Mouse (Mus musculus) limb, embryonic 11.5 days (tissue): ENCODE measurements at regions not wholly inside any gene's neighbourhood (a gene's known extent, or its start where the extent isn't known, plus 50 kb on each side); places are given as distances from the start of the nearest gene placed in this dataset.

Experiments used
- ATAC-seq: fragments of 200-750 bp; cut with Nextera tagmentation; 2 replicates; pipeline ENCODE4 v1.8.0; 2017; ENCODE audit warnings: low read depth; ENCODE audit not compliant: insufficient number of reproducible peaks, low FRiP score, low TSS enrichment
- DNase-seq: peaks from one replicate; pipeline ENCODE4 v3.0.0-alpha.2; 2015; ENCODE audit warnings: low spot score
- H3K27ac ChIP-seq: fragments of 300-500 bp; sonication (generic); replicated peaks from 2 replicates; pipeline ENCODE4 v1.5.1; 2014; ENCODE audit warnings: low read depth, mild to moderate bottlenecking, low read length
- H3K27me3 ChIP-seq: fragments of 300-500 bp; sonication (generic); 2 replicates; pipeline ENCODE4 v1.6.1; 2014; ENCODE audit warnings: mild to moderate bottlenecking, low read length, mixed read lengths; ENCODE audit not compliant: control insufficient read depth, insufficient read depth
- H3K36me3 ChIP-seq: fragments of 300-500 bp; sonication (generic); 2 replicates; pipeline ENCODE4 v1.6.1; 2014; ENCODE audit warnings: mild to moderate bottlenecking, low read length, moderate library complexity, mixed read lengths; ENCODE audit not compliant: control insufficient read depth, insufficient read depth
- H3K4me1 ChIP-seq: fragments of 300-500 bp; sonication (generic); 2 replicates; pipeline ENCODE4 v1.6.1; 2014; ENCODE audit warnings: low read length, mixed read lengths; ENCODE audit not compliant: control insufficient read depth, insufficient read depth
- H3K4me2 ChIP-seq: fragments of 300-500 bp; sonication (generic); 2 replicates; pipeline ENCODE4 v1.6.1; 2014; ENCODE audit warnings: low read depth, mild to moderate bottlenecking, moderate library complexity; ENCODE audit not compliant: severe bottlenecking
- H3K4me3 ChIP-seq: fragments of 300-500 bp; sonication (generic); 2 replicates; pipeline ENCODE4 v1.5.1; 2014; ENCODE audit warnings: low read depth, low read length
- H3K9ac ChIP-seq: fragments of 300-500 bp; sonication (generic); 2 replicates; pipeline ENCODE4 v1.6.1; 2014; ENCODE audit warnings: mild to moderate bottlenecking, low read length
- H3K9me3 ChIP-seq: fragments of 300-500 bp; sonication (generic); 2 replicates; pipeline ENCODE4 v1.6.1; 2016; ENCODE audit warnings: low read length; ENCODE audit not compliant: control insufficient read depth
- WGBS: fragments of 180-500 bp; shearing (Covaris S2); extraction: QIAGEN DNeasy Blood & Tissue Kit; methylation state at CpG from one replicate; pipeline ENCODE4 v1.1.7; 2014; 5-methylcytosine and 5-hydroxymethylcytosine counted together

GRCm38 (mm10) chr19:14789992-14790391 is 192.1 kb upstream of the Tle4 start:
- DNase-seq (no peak), ATAC-seq (no peak)
- Histone ChIP-seq H3K9me3 (no peaks in the 10 kb centered on the region), H3K4me2 (no peak overlapping the region), H3K4me3 (no peak overlapping the region), H3K27ac (no peak overlapping the region), H3K27me3 (no peaks in the 10 kb centered on the region), H3K4me1 (peaks cover 4% of the 10 kb centered on the region; the same call in 1 of the 2 replicates), H3K36me3 (no peaks in the 10 kb centered on the region), H3K9ac (no peak overlapping the region)
- WGBS = 85% methylated on average over 1 of the region's 1 CpGs

GRCm38 (mm10) chr19:14788630-14789029 is 190.8 kb upstream of the Tle4 start:
- no peak for ATAC-seq
- H3K27me3 ChIP-seq = no peaks in the 10 kb centered on the region

GRCm38 (mm10) chr19:14786868-14787267 is 189.0 kb upstream of the Tle4 start:
- no peaks in the 10 kb centered on the region for H3K9me3 ChIP-seq
- no peak overlapping the region for H3K4me3 ChIP-seq
- ATAC-seq = no peak
- H3K27me3 ChIP-seq = no peaks in the 10 kb centered on the region
- no peak overlapping the region for H3K9ac ChIP-seq
- no peaks in the 10 kb centered on the region for H3K36me3 ChIP-seq
- peaks cover 4% of the 10 kb centered on the region; the same call in 1 of the 2 replicates for H3K4me1 ChIP-seq
- no peak overlapping the region for H3K4me2 ChIP-seq
- 67% methylated on average over 8 of the region's 8 CpGs for WGBS
- no peak overlapping the region for H3K27ac ChIP-seq
- no peak for DNase-seq

More at GRCm38 (mm10) chr19:14788630-14789029, 190.8 kb upstream of the Tle4 start:
- Histone ChIP-seq H3K27ac (no peak overlapping the region), H3K4me2 (no peak overlapping the region), H3K9ac (no peak overlapping the region), H3K4me1 (peaks cover 4% of the 10 kb centered on the region; the same call in 1 of the 2 replicates), H3K4me3 (no peak overlapping the region), H3K9me3 (no peaks in the 10 kb centered on the region), H3K36me3 (no peaks in the 10 kb centered on the region)
- no peak for DNase-seq
- 87% methylated on average over 4 of the region's 4 CpGs for WGBS

GRCm38 (mm10) chr19:14785661-14786060 is 187.8 kb upstream of the Tle4 start:
- Histone ChIP-seq H3K9ac (no peak overlapping the region), H3K9me3 (no peaks in the 10 kb centered on the region), H3K4me2 (no peak overlapping the region), H3K36me3 (no peaks in the 10 kb centered on the region), H3K27ac (no peak overlapping the region), H3K4me3 (no peak overlapping the region), H3K4me1 (peaks cover 4% of the 10 kb centered on the region; the same call in 1 of the 2 replicates), H3K27me3 (no peaks in the 10 kb centered on the region)
- no peak for ATAC-seq
- 19% methylated on average over 3 of the region's 3 CpGs for WGBS
- no peak for DNase-seq

- Histone ChIP-seq H3K9ac (no peak overlapping the region), H3K27ac (no peak overlapping the region), H3K4me2 (no peak overlapping the region; the same call in 1 of the 2 replicates), H3K4me1 (0 out of 2 replicates have a peak, but pooled peaks cover 4% of the 10 kb centered on the region), H3K4me3 (no peak overlapping the region), H3K27me3 (no peaks in the 10 kb centered on the region), H3K9me3 (no peaks in the 10 kb centered on the region), H3K36me3 (no peaks in the 10 kb centered on the region)
- WGBS = 18% methylated on average over 7 of the region's 7 CpGs
- DNase-seq (no peak), ATAC-seq (no peak)
Observed at GRCm38 (mm10) chr19:14777709-14778108, 179.9 kb upstream of the Tle4 start.

GRCm38 (mm10) chr19:14777198-14777597 is 179.3 kb upstream of the Tle4 start:
- Histone ChIP-seq H3K4me2 (peak overlapping the region; percentile 27; the same call in 1 of the 2 replicates), H3K4me1 (0 out of 2 replicates have a peak, but pooled peaks cover 4% of the 10 kb centered on the region), H3K27ac (no peak overlapping the region), H3K4me3 (no peak overlapping the region), H3K9ac (no peak overlapping the region), H3K9me3 (no peaks in the 10 kb centered on the region), H3K27me3 (no peaks in the 10 kb centered on the region), H3K36me3 (no peaks in the 10 kb centered on the region)
- DNase-seq (peak; percentile 23), ATAC-seq (no peak)
- 1% methylated on average over 10 of the region's 10 CpGs for WGBS

- ATAC-seq = no peak
- 0 out of 2 replicates have a peak, but pooled peaks cover 4% of the 10 kb centered on the region for H3K4me1 ChIP-seq
- DNase-seq = no peak
- no peaks in the 10 kb centered on the region for H3K27me3 ChIP-seq
- no peaks in the 10 kb centered on the region for H3K36me3 ChIP-seq
- H3K4me3 ChIP-seq = no peak overlapping the region
- no peak overlapping the region for H3K27ac ChIP-seq
- 28% methylated on average over 5 of the region's 5 CpGs for WGBS
- no peaks in the 10 kb centered on the region for H3K9me3 ChIP-seq
- no peak overlapping the region for H3K4me2 ChIP-seq
- H3K9ac ChIP-seq = no peak overlapping the region
Observed at GRCm38 (mm10) chr19:14776791-14777190, 178.9 kb upstream of the Tle4 start.

- Histone ChIP-seq H3K4me2 (no peak overlapping the region), H3K9me3 (no peaks in the 10 kb centered on the region), H3K4me1 (0 out of 2 replicates have a peak, but pooled peaks cover 4% of the 10 kb centered on the region), H3K27me3 (no peaks in the 10 kb centered on the region), H3K9ac (no peak overlapping the region), H3K36me3 (no peaks in the 10 kb centered on the region), H3K4me3 (no peak overlapping the region), H3K27ac (no peak overlapping the region)
- WGBS = 73% methylated on average over 2 of the region's 2 CpGs
- DNase-seq = no peak
- ATAC-seq = no peak
Observed at GRCm38 (mm10) chr19:14772794-14773193, 174.9 kb upstream of the Tle4 start.

GRCm38 (mm10) chr19:14752646-14753045 is 154.8 kb upstream of the Tle4 start:
- Histone ChIP-seq H3K9ac (no peak overlapping the region), H3K27ac (no peak overlapping the region), H3K4me1 (no peaks in the 10 kb centered on the region), H3K9me3 (no peaks in the 10 kb centered on the region), H3K4me3 (no peak overlapping the region), H3K36me3 (no peaks in the 10 kb centered on the region), H3K4me2 (no peak overlapping the region), H3K27me3 (no peaks in the 10 kb centered on the region)
- ATAC-seq (no peak), DNase-seq (no peak)
